Mouse (Mus musculus) lung, postnatal 0 days (tissue): ENCODE measurements around the gene Gm29094.

Experiments
- CTCF ChIP-seq: IDR thresholded peaks from 2 replicates; pipeline ENCODE4 v1.5.1; 2016; ENCODE audit warnings: antibody characterized with exemption, mild to moderate bottlenecking
- EP300 ChIP-seq: IDR thresholded peaks from 2 replicates; pipeline ENCODE4 v1.6.1; 2016; ENCODE audit warnings: antibody characterized with exemption, mild to moderate bottlenecking, control low read depth

GRCm38 (mm10) chr9:89228122-89228521 is 28.9 kb downstream of the Gm29094 start:
- no peak for TF ChIP-seq CTCF
- TF ChIP-seq EP300 = no peak
